Mouse (Mus musculus): ENCODE data around the gene Dek.

DNA sequence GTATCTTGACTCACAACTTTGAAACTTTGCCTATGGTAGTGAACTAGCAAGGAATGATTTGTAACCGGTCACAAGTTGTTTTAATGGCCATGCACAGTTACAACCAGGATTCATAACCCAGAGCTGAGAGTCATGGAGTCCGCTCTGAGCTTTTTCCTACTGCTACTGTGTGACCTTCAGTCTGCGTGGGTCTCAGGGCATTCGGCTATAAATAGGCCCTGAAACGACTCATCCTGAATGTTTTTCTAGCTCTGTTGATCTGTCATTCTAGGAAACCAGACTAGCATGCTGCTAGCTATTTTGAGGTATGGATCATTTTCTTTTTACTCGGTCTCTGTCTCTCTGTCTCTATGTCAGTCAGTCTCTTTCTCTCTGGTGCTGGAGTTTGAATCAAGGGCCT lies 36.8 kb upstream of the Dek start:
- no peak for TF ChIP-seq POLR2A (IDR thresholded peaks at IDR 0.05; ENCODE audit: borderline replicate concordance, extremely low read depth, low read depth, low read length)
- no peak for TF ChIP-seq CTCF (IDR thresholded peaks at IDR 0.05; ENCODE audit: insufficient read depth, low read length)

Measured in lung, adult 2 months (tissue).